Mouse (Mus musculus): ENCODE measurements around the gene Lce1m. TPM values are rescaled to one million over a fixed set of nuclear protein-coding genes. Genes with fewer than 3 reads are reported as not detected.

The Lce1m gene
- polyA plus RNA-seq, 1 experiment from 2014 or later: not detected

Other genes with a start within 250 kb of the Lce1m start
- gene Lce1i, start 240.2 kb downstream of the Lce1m start, polyA plus RNA-seq (2014; fragmentation: Nextera tagmentation; extraction: Ambion mirVana): not detected in 2 replicates
- gene Lce1j, start 228.5 kb downstream of the Lce1m start, polyA plus RNA-seq (2014; fragmentation: Nextera tagmentation; extraction: Ambion mirVana): not detected in 2 replicates
- gene Lce1k, start 211.2 kb downstream of the Lce1m start, polyA plus RNA-seq (2014; fragmentation: Nextera tagmentation; extraction: Ambion mirVana): not detected in 2 replicates
- gene Kprp, start 191.8 kb downstream of the Lce1m start, polyA plus RNA-seq (2014; fragmentation: Nextera tagmentation; extraction: Ambion mirVana): not detected in 2 replicates
- gene Lce1l, start 167.8 kb downstream of the Lce1m start, polyA plus RNA-seq (2014; fragmentation: Nextera tagmentation; extraction: Ambion mirVana): not detected in 2 replicates
- not detected in 2 replicates for gene 2310050C09Rik, start 148.8 kb downstream of the Lce1m start, polyA plus RNA-seq (2014; fragmentation: Nextera tagmentation; extraction: Ambion mirVana)
- gene Lce3a, start 92.8 kb downstream of the Lce1m start, polyA plus RNA-seq (2014; fragmentation: Nextera tagmentation; extraction: Ambion mirVana): not detected in 2 replicates
- not detected in 2 replicates for gene Lce3b, start 86.1 kb downstream of the Lce1m start, polyA plus RNA-seq (2014; fragmentation: Nextera tagmentation; extraction: Ambion mirVana)
- gene Lce3c, start 74.6 kb downstream of the Lce1m start, polyA plus RNA-seq (2014; fragmentation: Nextera tagmentation; extraction: Ambion mirVana): 0.35 TPM in 1 of 2 replicates, not detected in the other
- gene Lce3d, start 61.7 kb downstream of the Lce1m start, polyA plus RNA-seq (2014; fragmentation: Nextera tagmentation; extraction: Ambion mirVana): not detected in 2 replicates
- gene Lce3e, start 52.0 kb downstream of the Lce1m start, polyA plus RNA-seq (2014; fragmentation: Nextera tagmentation; extraction: Ambion mirVana): not detected in 2 replicates
- not detected in 2 replicates for gene Lce3f, start 26.8 kb downstream of the Lce1m start, polyA plus RNA-seq (2014; fragmentation: Nextera tagmentation; extraction: Ambion mirVana)
- gene Crct1, start 3.4 kb downstream of the Lce1m start, polyA plus RNA-seq (2014; fragmentation: Nextera tagmentation; extraction: Ambion mirVana): not detected in 2 replicates
- gene Gm4858, start 49.8 kb upstream of the Lce1m start, polyA plus RNA-seq (2014; fragmentation: Nextera tagmentation; extraction: Ambion mirVana): not detected in 2 replicates
- not detected in 2 replicates for gene Crnn, start 125.7 kb upstream of the Lce1m start, polyA plus RNA-seq (2014; fragmentation: Nextera tagmentation; extraction: Ambion mirVana)
- not detected in 2 replicates for gene Flg2, start 178.2 kb upstream of the Lce1m start, polyA plus RNA-seq (2014; fragmentation: Nextera tagmentation; extraction: Ambion mirVana)

Measured in intestine, embryonic 14.5 days (tissue).